Mouse (Mus musculus) heart, postnatal 0 days (tissue): Measurements from ENCODE around the gene Znrf3. TPM values are rescaled to one million over a fixed set of nuclear protein-coding genes. Genes with fewer than 3 reads are reported as not detected.

Experiments used
- ATAC-seq: fragments of 200-750 bp; cut with Nextera tagmentation; 2 replicates; pipeline ENCODE4 v1.8.0; 2017; ENCODE audit warnings: low read depth, moderate number of reproducible peaks, moderate library complexity; ENCODE audit not compliant: insufficient read depth
- DNase-seq: peaks from one replicate; pipeline ENCODE4 v3.0.0-alpha.2; 2016; ENCODE audit warnings: low spot score
- H3K27ac ChIP-seq: fragments of 300-500 bp; sonication (generic); 2 replicates; pipeline ENCODE4 v1.5.1; 2014; ENCODE audit warnings: low read depth, mild to moderate bottlenecking
- H3K27me3 ChIP-seq: fragments of 300-500 bp; sonication (generic); 2 replicates; pipeline ENCODE4 v1.6.1; 2014; ENCODE audit warnings: low read length, mixed read lengths; ENCODE audit not compliant: control insufficient read depth, insufficient read depth
- H3K36me3 ChIP-seq: fragments of 300-500 bp; sonication (generic); replicated peaks from 2 replicates; pipeline ENCODE4 v1.6.1; 2014; ENCODE audit warnings: low read length, mixed read lengths; ENCODE audit not compliant: control insufficient read depth, insufficient read depth
- H3K4me1 ChIP-seq: fragments of 300-500 bp; sonication (generic); 2 replicates; pipeline ENCODE4 v1.6.1; 2014; ENCODE audit warnings: antibody characterized with exemption; ENCODE audit not compliant: control insufficient read depth, insufficient read depth
- H3K4me2 ChIP-seq: fragments of 300-500 bp; sonication (generic); 2 replicates; pipeline ENCODE4 v1.6.1; 2014; ENCODE audit warnings: low read depth, mild to moderate bottlenecking, low read length, moderate library complexity
- H3K4me3 ChIP-seq: fragments of 300-500 bp; sonication (generic); 2 replicates; pipeline ENCODE4 v1.5.1; 2014; ENCODE audit warnings: low read depth, low read length
- H3K9ac ChIP-seq: fragments of 300-500 bp; sonication (generic); replicated peaks from 2 replicates; pipeline ENCODE4 v1.6.1; 2014; ENCODE audit warnings: low read depth, low read length, mixed read lengths
- H3K9me3 ChIP-seq: fragments of 300-500 bp; sonication (generic); replicated peaks from 2 replicates; pipeline ENCODE4 v1.6.1; 2016; ENCODE audit warnings: low read length; ENCODE audit not compliant: control insufficient read depth
- CTCF ChIP-seq: IDR thresholded peaks from 2 replicates; pipeline ENCODE4 v1.5.1; 2016; ENCODE audit warnings: antibody characterized with exemption, control low read depth, low read depth
- EP300 ChIP-seq: IDR thresholded peaks from 2 replicates; pipeline ENCODE4 v1.6.1; 2016; ENCODE audit warnings: antibody characterized with exemption, low read depth
- WGBS: fragments of 180-500 bp; shearing (Covaris S2); extraction: QIAGEN DNeasy Blood & Tissue Kit; methylation state at CpG from one replicate; pipeline ENCODE4 v1.1.7; 2014; 5-methylcytosine and 5-hydroxymethylcytosine counted together
- polyA plus RNA-seq: library from polyadenylated mRNA; unstranded; fragments of >200 nt; fragmentation: Nextera tagmentation; extraction: Ambion mirVana; gene quantifications from 2 replicates; pipeline ENCODE4 v1.2.1, GENCODE M21; 2015
- total RNA-seq: library from RNA; depleted of rRNA; stranded (reverse); fragments of >200 nt; gene quantifications from 2 replicates; pipeline ENCODE4 v1.2.3, GENCODE M21; 2014; ENCODE audit warnings: low replicate concordance

The Znrf3 gene
- total and polyA plus RNA-seq, 2 experiments from 2014 or later = 6.4 to 7.0 TPM

DNA sequence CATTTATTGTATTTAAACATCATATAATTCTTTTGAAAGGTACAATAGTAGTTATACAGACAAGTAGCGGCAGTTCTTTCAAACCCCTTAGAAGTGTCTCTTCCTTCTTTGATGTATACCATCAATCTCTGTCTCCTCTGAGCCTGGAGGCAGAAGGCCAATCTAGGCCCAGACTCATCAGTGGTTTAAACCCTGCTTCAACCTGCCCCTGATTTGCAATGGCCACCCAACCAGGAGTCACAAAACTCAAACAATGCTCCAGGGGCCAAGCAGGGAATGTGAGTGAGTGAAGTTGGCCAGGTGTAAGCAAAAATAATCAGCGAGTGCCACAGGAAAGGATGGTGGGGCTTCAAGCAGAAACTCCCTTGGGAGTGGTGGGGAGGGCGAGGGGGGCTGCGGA, 6.1 kb upstream of the Znrf3 start:
- 90% methylated on average over 4 of the region's 4 CpGs for WGBS
- no peaks in the 10 kb centered on the region for H3K36me3 ChIP-seq

DNA sequence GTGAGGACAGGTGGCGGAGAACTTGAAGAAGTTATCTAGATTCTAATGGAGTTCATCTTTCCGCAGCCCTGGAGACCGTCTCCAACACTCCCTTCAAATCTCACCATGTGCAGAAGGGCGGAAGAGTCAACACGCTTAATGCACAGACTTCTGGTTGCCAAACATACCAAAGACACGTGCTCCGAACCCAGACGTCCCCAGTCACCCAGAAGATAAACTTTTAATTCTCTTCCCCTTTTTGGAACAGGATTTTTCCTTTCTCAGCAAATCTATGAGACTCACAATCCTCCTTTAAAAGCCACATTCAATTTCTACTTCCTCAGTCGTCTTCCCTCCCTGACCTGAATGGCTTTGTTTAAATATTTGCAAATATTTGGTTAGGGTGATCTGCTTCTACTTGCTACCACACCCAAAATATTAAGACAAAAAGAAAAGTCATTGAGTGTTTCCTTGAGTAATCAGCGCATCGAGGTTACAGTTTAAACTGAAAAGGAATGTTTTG, 856 bp upstream of the Znrf3 start:
- H3K9ac ChIP-seq = peak overlapping the region; percentile 67
- ATAC-seq = no peak
- H3K4me1 ChIP-seq = peaks cover 17% of the 10 kb centered on the region
- H3K27ac ChIP-seq = peak overlapping the region; percentile 76
- no peaks in the 10 kb centered on the region for H3K36me3 ChIP-seq
- no peaks in the 10 kb centered on the region for H3K9me3 ChIP-seq
- no peak for DNase-seq
- peak overlapping the region; percentile 89 for H3K4me3 ChIP-seq
- H3K4me2 ChIP-seq = peak overlapping the region; percentile 99
- TF ChIP-seq CTCF (no peak), EP300 (no peak)
- H3K27me3 ChIP-seq = no peaks in the 10 kb centered on the region
- WGBS = 27% methylated on average over 11 of the region's 11 CpGs

More for the DNA sequence above, 6.1 kb upstream of the Znrf3 start:
- H3K4me1 ChIP-seq = no peaks in the 10 kb centered on the region
- no peak overlapping the region for H3K27ac ChIP-seq
- no peak for TF ChIP-seq EP300
- TF ChIP-seq CTCF = no peak
- H3K4me2 ChIP-seq = no peak overlapping the region
- no peak overlapping the region for H3K4me3 ChIP-seq
- no peak overlapping the region for H3K9ac ChIP-seq
- DNase-seq (no peak), ATAC-seq (no peak)
- no peaks in the 10 kb centered on the region for H3K9me3 ChIP-seq
- no peaks in the 10 kb centered on the region for H3K27me3 ChIP-seq

DNA sequence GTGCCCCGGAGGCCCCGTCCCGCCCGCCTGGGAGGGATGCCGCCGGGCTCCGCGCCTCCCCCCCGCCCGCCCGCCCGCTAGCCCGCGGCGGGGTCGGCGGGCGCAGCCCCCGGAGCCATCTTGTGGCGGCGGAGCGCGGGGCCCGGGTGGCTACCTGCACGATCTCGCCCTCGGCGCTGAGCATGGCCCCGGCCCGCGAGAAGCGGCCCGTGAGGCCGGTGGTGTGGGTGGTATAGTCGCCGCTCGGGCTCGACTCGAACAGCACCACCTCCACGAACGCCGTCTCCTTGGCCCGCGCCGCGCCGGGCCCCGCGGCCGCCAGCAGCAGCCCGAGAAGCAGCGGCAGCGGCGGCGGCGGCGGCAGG, 431 bp downstream of the Znrf3 start:
- H3K27ac ChIP-seq = peak overlapping the region; percentile 86
- WGBS = 0% methylated on average over 25 of the region's 57 CpGs
- peaks cover 17% of the 10 kb centered on the region for H3K4me1 ChIP-seq
- H3K4me3 ChIP-seq = peak overlapping the region; percentile 89
- peak; percentile 40 for ATAC-seq
- peak overlapping the region; percentile 99 for H3K4me2 ChIP-seq
- no peaks in the 10 kb centered on the region for H3K27me3 ChIP-seq
- no peaks in the 10 kb centered on the region for H3K36me3 ChIP-seq
- H3K9me3 ChIP-seq = no peaks in the 10 kb centered on the region
- TF ChIP-seq EP300 (no peak), CTCF (no peak)
- H3K9ac ChIP-seq = peak overlapping the region; percentile 84
- no peak for DNase-seq

DNA sequence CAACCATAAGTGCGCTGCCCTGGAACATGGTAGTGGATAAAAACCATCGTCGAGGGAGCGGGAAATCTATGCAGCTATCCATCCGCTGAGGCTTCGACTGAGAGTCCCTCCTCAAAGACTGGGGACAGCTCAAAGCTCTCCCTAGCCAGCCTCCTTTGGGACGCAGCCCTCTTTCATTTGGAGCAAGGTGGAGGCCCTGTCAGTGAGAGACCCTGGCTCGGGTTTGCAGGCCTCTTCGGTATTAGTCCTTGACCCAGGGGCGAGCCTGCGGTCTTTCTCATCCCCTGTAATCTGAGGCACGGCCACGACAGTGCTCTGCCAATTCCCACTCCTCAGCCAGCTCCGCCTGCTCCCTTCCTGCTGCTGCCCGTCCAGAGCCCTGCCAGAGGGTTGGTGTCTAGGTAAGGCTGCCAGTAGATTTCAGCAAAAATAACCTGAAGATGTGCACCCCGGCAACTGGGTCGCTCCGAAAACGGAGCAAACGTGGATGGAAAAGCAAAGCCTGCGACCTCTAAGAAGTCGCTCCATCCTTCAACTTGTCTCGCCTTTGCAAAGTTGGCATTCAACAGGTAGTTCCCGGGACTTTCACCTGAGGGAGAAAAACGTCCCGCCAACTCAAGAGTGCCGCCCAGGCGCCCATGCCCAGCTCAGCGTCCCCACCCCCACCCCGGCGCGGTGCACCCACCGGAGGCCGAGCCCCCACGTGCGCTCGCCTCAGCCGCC, 975 bp downstream of the Znrf3 start:
- H3K4me2 ChIP-seq = peak overlapping the region; percentile 99
- TF ChIP-seq EP300 = no peak
- TF ChIP-seq CTCF = no peak
- DNase-seq (peak; percentile 34), ATAC-seq (no peak)
- H3K4me1 ChIP-seq = peaks cover 17% of the 10 kb centered on the region
- H3K4me3 ChIP-seq = peak overlapping the region; percentile 89
- H3K27ac ChIP-seq = peak overlapping the region; percentile 86
- 2% methylated on average over 38 of the region's 38 CpGs for WGBS
- no peaks in the 10 kb centered on the region for H3K27me3 ChIP-seq
- no peaks in the 10 kb centered on the region for H3K9me3 ChIP-seq
- no peaks in the 10 kb centered on the region for H3K36me3 ChIP-seq
- H3K9ac ChIP-seq = peak overlapping the region; percentile 84

DNA sequence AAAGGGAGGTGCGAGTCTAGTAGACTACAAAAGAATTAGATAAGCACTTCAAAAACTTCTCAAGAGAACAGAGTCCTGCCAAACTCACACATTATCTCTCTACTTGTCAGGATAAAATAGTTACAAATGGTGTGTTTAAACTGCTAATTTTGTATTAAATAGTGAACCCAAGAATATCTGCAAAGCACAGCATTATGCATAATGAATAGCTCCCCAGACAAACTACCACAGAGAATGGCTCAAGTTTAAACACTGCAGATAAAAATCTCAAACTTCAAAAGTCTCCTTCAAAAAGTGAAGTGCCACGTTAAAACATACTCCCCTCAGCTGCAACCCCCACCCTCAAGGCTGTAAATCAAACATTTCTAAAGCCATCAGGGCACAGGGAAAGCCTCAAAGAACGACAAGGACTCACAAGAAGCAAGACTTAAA, 2.0 kb downstream of the Znrf3 start:
- 29% methylated on average over 3 of the region's 3 CpGs for whole genome bisulfite sequencing

More for the DNA sequence above, 2.0 kb downstream of the Znrf3 start:
- DNase-seq (no peak), ATAC-seq (no peak)
- no peaks in the 10 kb centered on the region for H3K36me3 ChIP-seq
- H3K27me3 ChIP-seq = no peaks in the 10 kb centered on the region
- peak overlapping the region; percentile 99 for H3K4me2 ChIP-seq
- H3K9ac ChIP-seq = no peak overlapping the region
- peak overlapping the region; percentile 89; the same call in 1 of the 2 replicates for H3K4me3 ChIP-seq
- no peak overlapping the region for H3K27ac ChIP-seq
- H3K9me3 ChIP-seq = no peaks in the 10 kb centered on the region
- no peak for TF ChIP-seq EP300
- no peak for TF ChIP-seq CTCF
- H3K4me1 ChIP-seq = peaks cover 19% of the 10 kb centered on the region
